Mouse (Mus musculus): ENCODE results near the gene Pank4. TPM values are rescaled to one million over a fixed set of nuclear protein-coding genes. Genes with fewer than 3 reads are reported as not detected.

Gene Pank4
- polyA plus RNA-seq, 1 experiment from 2014 or later: 30.4 TPM

- DNase-seq (ENCODE audit: low spot score) (no peak), ATAC-seq (replicated peaks; ENCODE audit: low FRiP score, low read depth) (no peak)
- TF ChIP-seq CTCF (IDR thresholded peaks at IDR 0.05; ENCODE audit: low read depth): no peak
- Histone ChIP-seq H3K4me1 (replicated peaks; ENCODE audit: insufficient read depth, low read length) (no peaks in the 10 kb centered on the region), H3K27me3 (ENCODE audit: insufficient read depth, low read length) (no peaks in the 10 kb centered on the region), H3K9ac (ENCODE audit: low read depth, low read length) (no peak overlapping the region), H3K4me2 (ENCODE audit: low read length) (no peak overlapping the region), H3K4me3 (replicated peaks; ENCODE audit: low read depth, low read length) (no peak overlapping the region), H3K27ac (no peak overlapping the region), H3K36me3 (ENCODE audit: insufficient read depth, low read length) (peaks cover 83% of the 10 kb centered on the region), H3K9me3 (replicated peaks; ENCODE audit: low read length) (no peaks in the 10 kb centered on the region)
- 96% methylated on average over 12 of the region's 12 CpGs for WGBS
Observed at GRCm38 (mm10) chr4:154972546-154972945, 8.6 kb downstream of the Pank4 start.

- no peak for ATAC-seq (replicated peaks; ENCODE audit: low FRiP score, low read depth)
- no peak for DNase-seq (ENCODE audit: low spot score)
- no peak overlapping the region for H3K27ac ChIP-seq
- H3K27me3 ChIP-seq (ENCODE audit: insufficient read depth, low read length): no peaks in the 10 kb centered on the region
- H3K9me3 ChIP-seq (replicated peaks; ENCODE audit: low read length): no peaks in the 10 kb centered on the region
- H3K9ac ChIP-seq (ENCODE audit: low read depth, low read length): no peak overlapping the region
- peaks cover 98% of the 10 kb centered on the region for H3K36me3 ChIP-seq (ENCODE audit: insufficient read depth, low read length)
- H3K4me2 ChIP-seq (ENCODE audit: low read length): no peak overlapping the region
- H3K4me1 ChIP-seq (replicated peaks; ENCODE audit: insufficient read depth, low read length): no peaks in the 10 kb centered on the region
- WGBS: 75% methylated on average over 11 of the region's 11 CpGs
- no peak for TF ChIP-seq CTCF (IDR thresholded peaks at IDR 0.05; ENCODE audit: low read depth)
- H3K4me3 ChIP-seq (replicated peaks; ENCODE audit: low read depth, low read length): no peak overlapping the region
Observed at GRCm38 (mm10) chr4:154974163-154974611, 10.3 kb downstream of the Pank4 start.

- TF ChIP-seq CTCF (IDR thresholded peaks at IDR 0.05; ENCODE audit: low read depth): peak; percentile 55; the same call in 1 of the 2 replicates
- H3K27me3 ChIP-seq (ENCODE audit: insufficient read depth, low read length): no peaks in the 10 kb centered on the region
Observed at GRCm38 (mm10) chr4:154980110-154980509, 16.2 kb downstream of the Pank4 start.

GRCm38 (mm10) chr4:154981076-154981475 is 17.2 kb downstream of the Pank4 start:
- Histone ChIP-seq H3K27ac (no peak overlapping the region), H3K9me3 (replicated peaks; ENCODE audit: low read length) (no peaks in the 10 kb centered on the region), H3K4me2 (ENCODE audit: low read length) (no peak overlapping the region), H3K27me3 (ENCODE audit: insufficient read depth, low read length) (no peaks in the 10 kb centered on the region), H3K4me3 (replicated peaks; ENCODE audit: low read depth, low read length) (no peak overlapping the region), H3K9ac (ENCODE audit: low read depth, low read length) (no peak overlapping the region), H3K36me3 (ENCODE audit: insufficient read depth, low read length) (peaks cover 52% of the 10 kb centered on the region), H3K4me1 (replicated peaks; ENCODE audit: insufficient read depth, low read length) (peaks cover 4% of the 10 kb centered on the region; the same call in 1 of the 2 replicates)
- ATAC-seq (replicated peaks; ENCODE audit: low FRiP score, low read depth) (no peak), DNase-seq (ENCODE audit: low spot score) (no peak)
- 88% methylated on average over 6 of the region's 6 CpGs for WGBS
- no peak for TF ChIP-seq CTCF (IDR thresholded peaks at IDR 0.05; ENCODE audit: low read depth)

More at GRCm38 (mm10) chr4:154980110-154980509, 16.2 kb downstream of the Pank4 start:
- H3K27ac ChIP-seq: no peak overlapping the region
- ATAC-seq (replicated peaks; ENCODE audit: low FRiP score, low read depth) (no peak), DNase-seq (ENCODE audit: low spot score) (no peak)
- H3K9me3 ChIP-seq (replicated peaks; ENCODE audit: low read length): no peaks in the 10 kb centered on the region
- H3K36me3 ChIP-seq (ENCODE audit: insufficient read depth, low read length): peaks cover 60% of the 10 kb centered on the region
- no peak overlapping the region for H3K9ac ChIP-seq (ENCODE audit: low read depth, low read length)
- no peaks in the 10 kb centered on the region for H3K4me1 ChIP-seq (replicated peaks; ENCODE audit: insufficient read depth, low read length)
- no peak overlapping the region for H3K4me2 ChIP-seq (ENCODE audit: low read length)
- WGBS: 91% methylated on average over 4 of the region's 4 CpGs
- no peak overlapping the region for H3K4me3 ChIP-seq (replicated peaks; ENCODE audit: low read depth, low read length)

- Histone ChIP-seq H3K9me3 (replicated peaks; ENCODE audit: low read length) (no peaks in the 10 kb centered on the region), H3K4me1 (replicated peaks; ENCODE audit: insufficient read depth, low read length) (peaks cover 6% of the 10 kb centered on the region; the same call in 1 of the 2 replicates), H3K4me3 (replicated peaks; ENCODE audit: low read depth, low read length) (no peak overlapping the region), H3K27me3 (ENCODE audit: insufficient read depth, low read length) (no peaks in the 10 kb centered on the region), H3K4me2 (ENCODE audit: low read length) (no peak overlapping the region), H3K9ac (ENCODE audit: low read depth, low read length) (no peak overlapping the region), H3K36me3 (ENCODE audit: insufficient read depth, low read length) (peaks cover 47% of the 10 kb centered on the region), H3K27ac (no peak overlapping the region)
- ATAC-seq (replicated peaks; ENCODE audit: low FRiP score, low read depth) (peak; percentile 47), DNase-seq (ENCODE audit: low spot score) (peak; percentile 83)
- WGBS: 41% methylated on average over 7 of the region's 7 CpGs
- TF ChIP-seq CTCF (IDR thresholded peaks at IDR 0.05; ENCODE audit: low read depth): peak; percentile 82
Observed at GRCm38 (mm10) chr4:154981530-154981929, 17.6 kb downstream of the Pank4 start.

GRCm38 (mm10) chr4:154982247-154983120 is 18.6 kb downstream of the Pank4 start:
- no peak for TF ChIP-seq CTCF (IDR thresholded peaks at IDR 0.05; ENCODE audit: low read depth)
- Histone ChIP-seq H3K9me3 (replicated peaks; ENCODE audit: low read length) (no peaks in the 10 kb centered on the region), H3K4me1 (replicated peaks; ENCODE audit: insufficient read depth, low read length) (peaks cover 6% of the 10 kb centered on the region; the same call in 1 of the 2 replicates), H3K4me3 (replicated peaks; ENCODE audit: low read depth, low read length) (no peak overlapping the region), H3K4me2 (ENCODE audit: low read length) (no peak overlapping the region), H3K27me3 (ENCODE audit: insufficient read depth, low read length) (no peaks in the 10 kb centered on the region), H3K9ac (ENCODE audit: low read depth, low read length) (no peak overlapping the region), H3K27ac (no peak overlapping the region), H3K36me3 (ENCODE audit: insufficient read depth, low read length) (peaks cover 38% of the 10 kb centered on the region)
- ATAC-seq (replicated peaks; ENCODE audit: low FRiP score, low read depth): no peak
- WGBS: 73% methylated on average over 18 of the region's 19 CpGs
- DNase-seq (ENCODE audit: low spot score): no peak

Data from kidney, postnatal 0 days (tissue).